In genomic region chr4:133378236-133379045, GRCm38 (mm10) we compare ENCODE assay signal across 8 mouse cellular contexts. TPM values are rescaled to one million over a fixed set of nuclear protein-coding genes. Genes with fewer than 3 reads are reported as not detected.
DNase-seq lines count a peak whose midpoint lies in the region; ATAC-seq lines count a peak whose summit lies in the region.

No protein-coding gene starts in this region.

- ATAC-seq in hindbrain, embryonic 14.5 days (ENCODE audit: low FRiP score), result no peak
- peak; percentile 60; the same call in 1 of the 2 replicates for ATAC-seq in forebrain, embryonic 12.5 days (ENCODE audit: low FRiP score)
- 0 out of 2 replicates have a peak, but pooled peaks have one; percentile 33 for ATAC-seq in neural tube, embryonic 13.5 days (ENCODE audit: low read depth)

- H3K27me3 ChIP-seq in hindbrain, embryonic 10.5 days (ENCODE audit: insufficient read depth, poor library complexity, severe bottlenecking), result no peaks in the 10 kb centered on the region
- no peaks in the 10 kb centered on the region for H3K27me3 ChIP-seq in hindbrain, embryonic 14.5 days (ENCODE audit: control insufficient read depth, insufficient read depth, low read length)
- H3K27me3 ChIP-seq in forebrain, embryonic 12.5 days, result no peaks in the 10 kb centered on the region
- no peaks in the 10 kb centered on the region for H3K27me3 ChIP-seq in limb, embryonic 10.5 days (ENCODE audit: low read depth, poor library complexity, severe bottlenecking)
- no peaks in the 10 kb centered on the region for H3K27me3 ChIP-seq in neural tube, embryonic 13.5 days

- no peaks in the 10 kb centered on the region for H3K9me3 ChIP-seq in hindbrain, embryonic 10.5 days
- H3K9me3 ChIP-seq in hindbrain, embryonic 14.5 days (ENCODE audit: control insufficient read depth, low read length), result no peaks in the 10 kb centered on the region
- no peaks in the 10 kb centered on the region for H3K9me3 ChIP-seq in forebrain, embryonic 12.5 days
- H3K9me3 ChIP-seq in limb, embryonic 10.5 days (replicated peaks), result no peaks in the 10 kb centered on the region
- H3K9me3 ChIP-seq in neural tube, embryonic 13.5 days, result no peaks in the 10 kb centered on the region

- H3K9ac ChIP-seq in hindbrain, embryonic 14.5 days, result no peak overlapping the region
- H3K9ac ChIP-seq in forebrain, embryonic 12.5 days, result peak overlapping the region; percentile 41
- H3K9ac ChIP-seq in neural tube, embryonic 13.5 days, result peak overlapping the region; percentile 52

- peak overlapping the region; percentile 79 for H3K27ac ChIP-seq in hindbrain, embryonic 10.5 days
- no peak overlapping the region for H3K27ac ChIP-seq in hindbrain, embryonic 14.5 days
- peak overlapping the region; percentile 65; the same call in 1 of the 2 replicates for H3K27ac ChIP-seq in forebrain, embryonic 12.5 days
- H3K27ac ChIP-seq in limb, embryonic 10.5 days, result peak overlapping the region; percentile 73
- H3K27ac ChIP-seq in neural tube, embryonic 13.5 days (replicated peaks), result peak overlapping the region; percentile 38

- H3K4me2 ChIP-seq in hindbrain, embryonic 14.5 days (replicated peaks), result no peak overlapping the region
- H3K4me2 ChIP-seq in forebrain, embryonic 12.5 days, result peak overlapping the region; percentile 10; the same call in 1 of the 2 replicates
- peak overlapping the region; percentile 14; the same call in 1 of the 2 replicates for H3K4me2 ChIP-seq in neural tube, embryonic 13.5 days

- DNase-seq in hindbrain, embryonic 10.5 days (ENCODE audit: low spot score), result peak; percentile 40
- no peak for DNase-seq in hindbrain, embryonic 14.5 days (ENCODE audit: low spot score)
- peak; percentile 17 for DNase-seq in CD4-positive helper T cell, adult 2 months (ENCODE audit: low read depth, low spot score)
- DNase-seq in adrenal gland, postnatal 36 days, result peak; percentile 84 to 85
- peak; percentile 67 for DNase-seq in limb, embryonic 10.5 days (ENCODE audit: low spot score)
- DNase-seq in left cerebral cortex, adult 11 months (ENCODE audit: low spot score), result no peak

- 0 out of 2 replicates have a peak overlapping the region, but pooled peaks have one; percentile 16 for H3K4me3 ChIP-seq in hindbrain, embryonic 10.5 days
- H3K4me3 ChIP-seq in hindbrain, embryonic 14.5 days (replicated peaks; ENCODE audit: low read length), result no peak overlapping the region
- H3K4me3 ChIP-seq in forebrain, embryonic 12.5 days (replicated peaks), result no peak overlapping the region
- peak overlapping the region; percentile 18; the same call in 1 of the 2 replicates for H3K4me3 ChIP-seq in limb, embryonic 10.5 days
- no peak overlapping the region for H3K4me3 ChIP-seq in neural tube, embryonic 13.5 days

- H3K4me1 ChIP-seq in hindbrain, embryonic 10.5 days (replicated peaks), result peaks cover 71% of the 10 kb centered on the region
- H3K4me1 ChIP-seq in hindbrain, embryonic 14.5 days (replicated peaks; ENCODE audit: control insufficient read depth, insufficient read depth, low read length), result peaks cover 26% of the 10 kb centered on the region; the same call in 1 of the 2 replicates
- H3K4me1 ChIP-seq in forebrain, embryonic 12.5 days, result peaks cover 60% of the 10 kb centered on the region
- H3K4me1 ChIP-seq in limb, embryonic 10.5 days, result peaks cover 54% of the 10 kb centered on the region
- H3K4me1 ChIP-seq in neural tube, embryonic 13.5 days (replicated peaks), result peaks cover 64% of the 10 kb centered on the region

- WGBS in hindbrain, embryonic 10.5 days, result 7% methylated on average over 13 of the region's 13 CpGs
- 10% methylated on average over 13 of the region's 13 CpGs for WGBS in hindbrain, embryonic 14.5 days
- WGBS in forebrain, embryonic 12.5 days, result 8% methylated on average over 13 of the region's 13 CpGs
- 3% methylated on average over 13 of the region's 13 CpGs for WGBS in limb, embryonic 10.5 days
- WGBS in neural tube, embryonic 13.5 days, result 13% methylated on average over 13 of the region's 13 CpGs

- H3K36me3 ChIP-seq in hindbrain, embryonic 10.5 days, result peaks cover 24% of the 10 kb centered on the region
- H3K36me3 ChIP-seq in hindbrain, embryonic 14.5 days (replicated peaks; ENCODE audit: control insufficient read depth, insufficient read depth), result no peaks in the 10 kb centered on the region
- peaks cover 8% of the 10 kb centered on the region for H3K36me3 ChIP-seq in forebrain, embryonic 12.5 days (replicated peaks)
- peaks cover 35% of the 10 kb centered on the region for H3K36me3 ChIP-seq in limb, embryonic 10.5 days
- no peaks in the 10 kb centered on the region for H3K36me3 ChIP-seq in neural tube, embryonic 13.5 days

RNA-seq across cellular contexts. Expression of gene Slc9a1, which starts 8.9 kb away (rescaled TPM):
- polyA plus RNA-seq in hindbrain, embryonic 10.5 days (2016; fragmentation: Nextera tagmentation; extraction: Ambion mirVana), result 8.0 and 8.6 TPM in 2 replicates
- polyA plus RNA-seq in hindbrain, embryonic 14.5 days (2014; fragmentation: Nextera tagmentation; extraction: Ambion mirVana), result 8.5 and 9.0 TPM in 2 replicates
- total RNA-seq in adrenal gland, postnatal 36 days (2021), result 10 to 100 TPM; 48.6 to 54.2 TPM
- 7.2 and 8.3 TPM in 2 replicates for polyA plus RNA-seq in forebrain, embryonic 12.5 days (2016; fragmentation: Nextera tagmentation; extraction: Ambion mirVana)
- 8.7 and 9.0 TPM in 2 replicates for polyA plus RNA-seq in limb, embryonic 10.5 days (2016; fragmentation: Nextera tagmentation; extraction: Ambion mirVana)
- 7.0 and 7.1 TPM in 2 replicates for polyA plus RNA-seq in neural tube, embryonic 13.5 days (2015; fragmentation: Nextera tagmentation; extraction: Ambion mirVana)

RNA-seq across cellular contexts. Expression of gene Wdtc1, which starts 25.2 kb away (rescaled TPM):
- 19.5 and 22.0 TPM in 2 replicates for polyA plus RNA-seq in hindbrain, embryonic 10.5 days (2016; fragmentation: Nextera tagmentation; extraction: Ambion mirVana)
- 25.6 and 27.0 TPM in 2 replicates for polyA plus RNA-seq in hindbrain, embryonic 14.5 days (2014; fragmentation: Nextera tagmentation; extraction: Ambion mirVana)
- total RNA-seq in adrenal gland, postnatal 36 days (2021), result 10 to 100 TPM; 44.6 to 63.8 TPM
- 21.1 and 22.9 TPM in 2 replicates for polyA plus RNA-seq in forebrain, embryonic 12.5 days (2016; fragmentation: Nextera tagmentation; extraction: Ambion mirVana)
- polyA plus RNA-seq in limb, embryonic 10.5 days (2016; fragmentation: Nextera tagmentation; extraction: Ambion mirVana), result 14.3 and 15.5 TPM in 2 replicates
- polyA plus RNA-seq in neural tube, embryonic 13.5 days (2015; fragmentation: Nextera tagmentation; extraction: Ambion mirVana), result 21.9 and 24.3 TPM in 2 replicates

Comparison
In these comparisons a context has a peak if more than half of its experiments do, and no peak if none do; other contexts are left out.
1. DNase-seq: peak in hindbrain, embryonic 10.5 days (single experiment), CD4-positive helper T cell, adult 2 months (single experiment), adrenal gland, postnatal 36 days (2 of 2) and limb, embryonic 10.5 days (single experiment); none in hindbrain, embryonic 14.5 days (single experiment) and left cerebral cortex, adult 11 months (single experiment).
2. H3K4me3 ChIP-seq: peak in hindbrain, embryonic 10.5 days (single experiment) and limb, embryonic 10.5 days (single experiment); none in hindbrain, embryonic 14.5 days (single experiment), forebrain, embryonic 12.5 days (single experiment) and neural tube, embryonic 13.5 days (single experiment).